Mouse (Mus musculus) small intestine, adult 2 months (tissue): Measurements from ENCODE around the gene Wdr90. TPM values are rescaled to one million over a fixed set of nuclear protein-coding genes. Genes with fewer than 3 reads are reported as not detected.

ENCODE experiments used
- H3K27ac ChIP-seq: fragments of 200-500 bp; 2 replicates; pipeline ENCODE4 v1.5.1; 2012; ENCODE audit warnings: low read depth, low read length, control low read depth, inconsistent platforms; ENCODE audit not compliant: insufficient read depth
- H3K27me3 ChIP-seq: fragments of 200-500 bp; 2 replicates; pipeline ENCODE4 v1.6.1; 2012; ENCODE audit warnings: mild to moderate bottlenecking, moderate library complexity, low read length, inconsistent platforms; ENCODE audit not compliant: control insufficient read depth, insufficient read depth
- H3K36me3 ChIP-seq: fragments of 200-500 bp; 2 replicates; pipeline ENCODE4 v1.6.1; 2012; ENCODE audit warnings: mild to moderate bottlenecking, low read length, control low read depth, inconsistent platforms; ENCODE audit not compliant: control insufficient read depth, insufficient read depth
- H3K4me1 ChIP-seq: fragments of 200-500 bp; 2 replicates; pipeline ENCODE4 v1.6.1; 2012; ENCODE audit warnings: low read length, inconsistent platforms, mixed read lengths; ENCODE audit not compliant: control insufficient read depth, insufficient read depth, insufficient read length
- H3K4me3 ChIP-seq: fragments of 200-500 bp; 2 replicates; pipeline ENCODE4 v1.5.1; 2012; ENCODE audit warnings: low read depth, mild to moderate bottlenecking, control low read depth, inconsistent platforms, low read length, moderate library complexity
- CTCF ChIP-seq: fragments of 200-500 bp; IDR thresholded peaks from 2 replicates; pipeline ENCODE4 v1.5.1; 2012; ENCODE audit warnings: low read depth, mild to moderate bottlenecking, control low read depth, inconsistent platforms, low read length, moderate library complexity, mixed read lengths; ENCODE audit not compliant: insufficient replicate concordance, insufficient read length; ENCODE audit errors: extremely low read depth
- POLR2A ChIP-seq: fragments of 200-500 bp; IDR thresholded peaks from 2 replicates; pipeline ENCODE4 v1.6.1; 2012; ENCODE audit warnings: low read depth, mild to moderate bottlenecking, control low read depth, inconsistent platforms, low read length, moderate library complexity
- WGBS: fragments of 180-500 bp; shearing (Covaris S2); methylation state at CpG from one replicate; pipeline ENCODE4 v1.1.7; 2018; 5-methylcytosine and 5-hydroxymethylcytosine counted together
- polyA plus RNA-seq: library from polyadenylated mRNA; depleted of rRNA; stranded (reverse); fragments of >200 nt; gene quantifications from 2 replicates; pipeline ENCODE4 v1.2.3, GENCODE M21; 2012

Wdr90 gene
- polyA plus RNA-seq, 1 experiment = 13.3 TPM

DNA sequence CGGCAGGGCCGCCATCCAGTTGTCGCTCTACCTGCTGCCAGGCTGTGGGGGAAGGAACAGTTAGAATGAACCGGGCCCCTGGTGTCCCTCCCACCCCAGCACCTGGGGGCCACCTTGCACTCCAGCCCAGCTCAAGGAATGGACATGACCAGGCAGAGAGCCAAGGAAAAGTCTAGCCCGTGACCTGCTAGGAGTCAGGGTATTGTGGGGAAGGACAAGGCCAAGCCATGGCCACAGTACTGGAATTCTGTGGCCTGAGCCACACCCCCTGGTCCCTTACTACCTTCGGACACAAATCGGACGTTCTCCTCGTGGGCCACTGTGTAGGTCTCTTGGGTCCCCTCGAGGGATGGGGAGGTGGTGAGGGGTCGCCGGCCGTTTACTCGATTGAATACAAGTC, 3.0 kb upstream of the Wdr90 start:
- H3K27me3 ChIP-seq = no peaks in the 10 kb centered on the region
- H3K36me3 ChIP-seq = no peaks in the 10 kb centered on the region
- H3K4me3 ChIP-seq = no peak overlapping the region
- WGBS = 77% methylated on average over 14 of the region's 14 CpGs
- TF ChIP-seq CTCF (no peak), POLR2A (no peak)
- H3K27ac ChIP-seq = peak overlapping the region; percentile 44
- peaks cover 45% of the 10 kb centered on the region for H3K4me1 ChIP-seq

DNA sequence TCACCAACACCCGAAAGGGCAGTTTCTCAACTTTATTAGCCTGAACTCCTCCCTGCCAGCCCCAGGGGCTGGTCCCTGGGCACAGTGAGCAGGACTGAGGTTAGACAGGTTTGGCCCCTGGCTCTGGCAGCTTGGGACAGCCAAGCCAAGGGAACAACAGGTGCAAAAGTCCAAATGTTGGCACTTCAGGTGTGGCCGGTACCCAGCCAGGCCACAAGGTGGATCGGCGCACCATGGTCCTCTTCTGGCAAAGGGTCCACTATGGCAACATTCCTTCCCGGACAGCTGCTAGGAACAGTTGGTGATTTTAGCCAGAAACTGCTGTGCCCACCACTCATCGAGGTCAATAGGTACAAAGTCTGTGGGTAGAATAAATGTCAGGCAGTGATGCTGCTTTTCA, 2.4 kb upstream of the Wdr90 start:
- Histone ChIP-seq H3K27ac (peak overlapping the region; percentile 44), H3K27me3 (no peaks in the 10 kb centered on the region), H3K4me3 (no peak overlapping the region), H3K4me1 (peaks cover 40% of the 10 kb centered on the region), H3K36me3 (no peaks in the 10 kb centered on the region)
- 0 out of 2 replicates have a peak, but pooled peaks have one; percentile 18 for TF ChIP-seq CTCF
- TF ChIP-seq POLR2A = no peak
- 36% methylated on average over 6 of the region's 6 CpGs for WGBS

DNA sequence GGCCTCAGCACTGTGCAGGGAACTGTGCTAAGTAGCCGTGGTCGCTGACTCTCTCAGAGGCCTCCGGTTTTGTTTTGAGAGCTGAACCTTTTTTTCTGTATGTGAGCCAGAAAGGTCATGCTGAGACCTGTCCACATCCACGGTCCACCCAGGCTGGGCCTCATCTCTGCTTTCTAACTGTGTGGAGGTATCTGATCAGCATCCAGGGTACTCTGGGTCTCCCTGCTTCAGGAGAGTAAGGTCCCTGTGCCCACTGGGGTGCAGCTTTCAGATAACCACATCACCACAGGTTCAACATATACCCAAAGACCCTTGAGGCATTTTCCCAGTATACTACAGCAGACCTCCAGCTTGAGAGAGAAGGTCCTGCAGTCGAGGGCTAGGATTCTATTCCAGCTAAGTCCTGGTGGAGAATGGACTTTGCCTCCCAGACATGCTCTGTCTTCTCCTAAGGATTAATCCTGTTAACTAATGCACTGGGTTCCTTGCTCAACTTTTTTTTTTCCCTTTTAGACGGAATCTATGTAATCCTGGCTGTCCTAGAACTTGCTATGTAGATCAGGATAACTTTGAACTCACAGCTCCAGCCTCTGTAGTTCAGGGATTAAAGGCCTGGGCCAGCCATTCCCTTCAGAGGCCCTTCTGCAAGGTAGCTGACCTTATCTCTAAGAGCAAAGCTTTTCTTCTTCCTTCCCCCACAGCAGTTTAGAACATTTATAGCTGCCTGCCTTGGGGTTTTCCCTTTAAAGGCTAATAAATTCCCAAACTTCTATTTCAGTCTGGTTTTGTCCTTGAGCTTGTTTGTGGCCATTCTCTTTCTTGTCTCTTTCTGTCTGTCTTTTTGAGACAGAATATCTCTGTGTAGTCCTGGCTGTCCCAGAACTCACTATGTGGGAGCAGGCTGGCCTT, 657 bp upstream of the Wdr90 start:
- no peaks in the 10 kb centered on the region for H3K36me3 ChIP-seq

DNA sequence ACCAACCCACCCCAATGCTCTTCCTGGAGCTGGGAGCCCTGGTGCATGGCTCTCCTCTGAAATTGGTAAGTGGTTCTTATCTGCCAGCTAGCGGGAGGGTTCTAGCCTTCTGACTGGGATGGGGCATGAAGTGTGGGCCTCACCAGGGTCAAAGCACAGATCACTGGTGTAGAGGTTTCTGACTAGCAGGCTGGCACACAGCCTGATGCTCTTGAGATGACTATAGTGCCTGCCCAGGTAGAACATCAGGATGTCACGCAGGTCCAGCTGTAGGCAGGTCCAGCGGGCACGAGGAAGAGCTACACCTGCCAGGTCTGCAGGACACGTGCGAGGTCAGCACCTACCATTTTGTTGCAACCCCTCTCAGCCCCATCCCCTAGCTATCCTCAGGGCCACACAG, 1.1 kb downstream of the Wdr90 start:
- 91% methylated on average over 6 of the region's 6 CpGs for WGBS
- Histone ChIP-seq H3K36me3 (no peaks in the 10 kb centered on the region), H3K4me1 (peaks cover 28% of the 10 kb centered on the region), H3K27me3 (no peaks in the 10 kb centered on the region), H3K27ac (no peak overlapping the region), H3K4me3 (no peak overlapping the region)
- TF ChIP-seq POLR2A = no peak
- TF ChIP-seq CTCF = no peak

More for the DNA sequence above, 657 bp upstream of the Wdr90 start:
- Histone ChIP-seq H3K4me1 (peaks cover 35% of the 10 kb centered on the region), H3K27me3 (no peaks in the 10 kb centered on the region), H3K27ac (peak overlapping the region; percentile 46), H3K4me3 (peak overlapping the region; percentile 81)
- 0 out of 2 replicates have a peak, but pooled peaks have one; percentile 39 for TF ChIP-seq POLR2A
- TF ChIP-seq CTCF = no peak
- WGBS = 4% methylated on average over 6 of the region's 6 CpGs

DNA sequence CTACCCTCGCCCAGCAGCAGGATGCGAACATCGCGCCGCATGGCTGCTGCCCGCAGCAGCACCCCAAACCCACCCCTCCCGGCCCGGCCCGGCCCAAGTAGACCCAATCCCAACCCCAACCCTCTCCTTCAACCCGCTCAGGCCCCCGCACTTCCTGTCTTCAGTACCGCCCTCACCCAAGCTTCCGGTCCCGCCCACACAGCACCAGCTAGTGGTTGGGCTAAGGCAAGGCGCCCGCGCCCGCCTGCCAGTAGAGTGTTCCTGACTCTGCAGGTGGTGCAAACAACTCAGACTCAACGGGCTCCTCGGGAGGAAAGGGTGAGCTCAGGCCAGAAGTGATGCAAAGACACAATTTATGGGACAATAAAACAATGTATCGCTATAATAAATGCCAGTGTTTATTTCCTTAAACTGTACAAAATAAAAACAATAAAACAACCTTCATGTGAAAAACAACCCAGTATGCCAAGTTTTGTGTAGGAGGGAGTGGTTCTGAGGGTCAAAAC, 16.9 kb downstream of the Wdr90 start, which contains the start of gene Rhot2:
Rhot2 (minus strand) TSS at position 456 of the 506 bp plus-strand sequence.
- 1% methylated on average over 21 of the region's 21 CpGs for WGBS
- Histone ChIP-seq H3K27ac (peak within 1 kb of the TSS; percentile 52), H3K4me1 (peaks cover 10% of the 10 kb centered on the region), H3K36me3 (peaks cover 25% of the 10 kb centered on the region), H3K27me3 (no peaks in the 10 kb centered on the region), H3K4me3 (peak within 1 kb of the TSS; percentile 92)
- TF ChIP-seq POLR2A (peak; percentile 93), CTCF (peak; percentile 52; the same call in 1 of the 2 replicates)

DNA sequence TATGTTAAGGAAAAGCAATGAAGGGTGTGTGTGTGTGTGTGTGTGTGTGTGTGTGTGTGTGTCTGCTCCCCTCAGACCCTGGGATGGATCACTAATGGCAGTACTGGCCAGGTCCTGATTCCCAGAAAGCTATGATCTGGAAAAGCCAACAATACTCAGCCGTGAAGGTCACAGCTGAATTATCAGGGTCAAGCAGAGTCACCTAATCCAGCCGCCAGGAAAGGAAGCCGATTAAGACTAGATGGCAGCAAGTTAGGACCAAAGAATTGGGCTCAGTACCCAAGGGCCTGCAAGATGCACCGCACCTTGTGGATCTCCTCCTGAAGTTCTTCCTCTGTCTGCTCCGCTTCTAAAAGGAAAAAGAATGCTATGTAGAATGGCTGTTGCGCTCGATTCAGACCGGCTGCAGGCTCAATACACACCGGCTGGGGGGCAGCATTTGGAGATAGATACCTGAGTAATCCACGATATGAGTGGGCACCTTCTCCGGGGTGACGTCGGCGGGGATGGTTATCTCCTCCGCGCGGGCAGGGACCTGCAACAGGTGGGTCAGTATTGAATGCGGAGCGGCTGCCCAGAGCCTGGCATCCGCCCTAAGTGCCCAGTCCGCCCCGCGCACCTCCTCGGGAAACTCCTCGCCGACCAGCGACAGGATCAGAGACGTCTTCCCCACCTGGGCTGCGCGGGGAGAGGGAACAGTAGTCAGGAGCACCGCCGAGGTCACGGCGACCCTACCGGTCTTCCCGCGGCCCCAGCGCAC, 17.5 kb downstream of the Wdr90 start:
- Histone ChIP-seq H3K36me3 (peaks cover 30% of the 10 kb centered on the region), H3K27ac (peak overlapping the region; percentile 52), H3K4me1 (peaks cover 14% of the 10 kb centered on the region), H3K4me3 (peak overlapping the region; percentile 92), H3K27me3 (no peaks in the 10 kb centered on the region)
- under 1% methylated on average over 38 of the region's 38 CpGs for WGBS
- no peak for TF ChIP-seq POLR2A
- TF ChIP-seq CTCF = no peak
